Mouse (Mus musculus) liver, embryonic 14.5 days (tissue): Measurements from ENCODE around the gene Dmac1. TPM values are rescaled to one million over a fixed set of nuclear protein-coding genes. Genes with fewer than 3 reads are reported as not detected.
"Not testable (repeated sequence)": the region's sequence is repeated elsewhere in the genome, so short reads cannot be mapped to it uniquely, and the experiment has no call there.

Source experiments
- ATAC-seq: fragments of 200-750 bp; cut with Nextera tagmentation; 2 replicates; pipeline ENCODE4 v1.8.0; 2017; ENCODE audit warnings: moderate number of reproducible peaks, mild to moderate bottlenecking, moderate library complexity; ENCODE audit not compliant: insufficient read depth
- DNase-seq, 3 experiments: peaks; one replicate each; pipeline ENCODE4 v3.0.0-alpha.2; 2012 to 2013; ENCODE audit warnings: low read depth in 3 of 3, low spot score in 3 of 3
- H3K27ac ChIP-seq: fragments of 300-500 bp; sonication (generic); 2 replicates; pipeline ENCODE4 v1.5.1; 2014; ENCODE audit warnings: moderate library complexity, mild to moderate bottlenecking, control low read depth, inconsistent platforms
- H3K27me3 ChIP-seq: fragments of 300-500 bp; sonication (generic); 2 replicates; pipeline ENCODE4 v1.6.1; 2014; ENCODE audit warnings: mild to moderate bottlenecking, low read length, moderate library complexity; ENCODE audit not compliant: control insufficient read depth, insufficient read depth
- H3K36me3 ChIP-seq: fragments of 300-500 bp; sonication (generic); replicated peaks from 2 replicates; pipeline ENCODE4 v1.6.1; 2014; ENCODE audit warnings: low read depth; ENCODE audit not compliant: control insufficient read depth, insufficient read depth
- H3K4me1 ChIP-seq, 2 experiments: fragments of 200-500 bp in 1 of 2; fragments of 300-500 bp in 1 of 2; sonication (generic) in 1 of 2; replicated peaks; 2 replicates each; pipeline ENCODE4 v1.6.1; 2012 to 2014; ENCODE audit warnings: antibody characterized with exemption in 1 of 2, inconsistent platforms in 1 of 2, low read length in 1 of 2; ENCODE audit not compliant: control insufficient read depth in 2 of 2, insufficient read depth in 2 of 2
- H3K4me2 ChIP-seq: fragments of 300-500 bp; sonication (generic); 2 replicates; pipeline ENCODE4 v1.6.1; 2014; ENCODE audit warnings: low read depth, mild to moderate bottlenecking, control low read depth, moderate library complexity
- H3K4me3 ChIP-seq, 2 experiments: fragments of 200-500 bp in 1 of 2; fragments of 300-500 bp in 1 of 2; sonication (generic) in 1 of 2; 2 replicates each; pipeline ENCODE4 v1.5.1; 2012 to 2014; ENCODE audit warnings: low read depth in 2 of 2, low read length in 2 of 2, mild to moderate bottlenecking in 2 of 2, control low read depth in 1 of 2, inconsistent platforms in 1 of 2, moderate library complexity in 1 of 2; ENCODE audit not compliant: insufficient read depth in 1 of 2
- H3K9ac ChIP-seq: fragments of 300-500 bp; sonication (generic); replicated peaks from 2 replicates; pipeline ENCODE4 v1.6.1; 2014; ENCODE audit warnings: mild to moderate bottlenecking, control low read depth, moderate library complexity
- H3K9me3 ChIP-seq: fragments of 300-500 bp; sonication (generic); 2 replicates; pipeline ENCODE4 v1.6.1; 2016; ENCODE audit warnings: low read length, mixed read lengths; ENCODE audit not compliant: control insufficient read depth
- CTCF ChIP-seq: IDR thresholded peaks from 2 replicates; pipeline ENCODE4 v1.5.1; 2016; ENCODE audit warnings: antibody characterized with exemption, low read depth, control low read depth
- EP300 ChIP-seq: IDR thresholded peaks from 2 replicates; pipeline ENCODE4 v1.6.1; 2016; ENCODE audit warnings: antibody characterized with exemption, low read depth
- WGBS: fragments of 180-500 bp; shearing (Covaris S2); extraction: QIAGEN DNeasy Blood & Tissue Kit; methylation state at CpG from one replicate; pipeline ENCODE4 v1.1.7; 2014; ENCODE audit not compliant: insufficient replicate concordance; 5-methylcytosine and 5-hydroxymethylcytosine counted together
- polyA plus RNA-seq, 2 experiments: library from polyadenylated mRNA; depleted of rRNA in 1 of 2; stranded (reverse) in 1 of 2; unstranded in 1 of 2; fragments of >200 nt; fragmentation: Nextera tagmentation in 1 of 2; extraction: Ambion mirVana in 1 of 2; gene quantifications; 2 replicates each; pipeline versions ENCODE4 v1.2.1 to v1.2.3; 2012 to 2014

Dmac1 gene
- polyA plus RNA-seq, 2 experiments: 29.1 to 54.3 TPM

- no peak for TF ChIP-seq CTCF
- TF ChIP-seq EP300: no peak
- DNase-seq: no peak
These were observed 17.9 kb downstream of the Dmac1 start for GRCm38 (mm10) chr4:75260156-75260555.

GRCm38 (mm10) chr4:75259447-75259846, 18.7 kb downstream of the Dmac1 start:
- no peak overlapping the region for H3K4me3 ChIP-seq
- H3K9ac ChIP-seq: no peak overlapping the region
- no peaks in the 10 kb centered on the region for H3K4me1 ChIP-seq
- no peaks in the 10 kb centered on the region for H3K9me3 ChIP-seq
- no peak for DNase-seq
- H3K36me3 ChIP-seq: no peaks in the 10 kb centered on the region
- H3K4me2 ChIP-seq: no peak overlapping the region
- no peak for TF ChIP-seq EP300
- no peak for TF ChIP-seq CTCF
- WGBS: 69% methylated on average over 3 of the region's 3 CpGs
- no peaks in the 10 kb centered on the region for H3K27me3 ChIP-seq
- no peak for ATAC-seq
- H3K27ac ChIP-seq: no peak overlapping the region

More at GRCm38 (mm10) chr4:75260156-75260555, 17.9 kb downstream of the Dmac1 start:
- H3K36me3 ChIP-seq: no peaks in the 10 kb centered on the region
- ATAC-seq: no peak
- H3K27me3 ChIP-seq: no peaks in the 10 kb centered on the region
- no peak overlapping the region for H3K27ac ChIP-seq
- no peaks in the 10 kb centered on the region for H3K9me3 ChIP-seq
- H3K4me2 ChIP-seq: no peak overlapping the region
- H3K4me1 ChIP-seq: no peaks in the 10 kb centered on the region
- H3K4me3 ChIP-seq: no peak overlapping the region
- 63% methylated on average over 6 of the region's 6 CpGs for WGBS
- no peak overlapping the region for H3K9ac ChIP-seq

- not testable (repeated sequence) for H3K4me3 ChIP-seq, ATAC-seq, H3K9me3 ChIP-seq, H3K36me3 ChIP-seq, H3K9ac ChIP-seq, H3K4me2 ChIP-seq, H3K4me1 ChIP-seq, H3K27me3 ChIP-seq, H3K27ac ChIP-seq, DNase-seq
- 37% methylated on average over 3 of the region's 3 CpGs for WGBS
These were observed 43.5 kb downstream of the Dmac1 start for GRCm38 (mm10) chr4:75234602-75235001.
